Mouse (Mus musculus) MEL (cell line): ENCODE measurements at regions not wholly inside any gene's neighbourhood (a gene's known extent, or its start where the extent isn't known, plus 50 kb on each side); places are given as distances from the start of the nearest gene placed in this dataset.

Experiments used
- CTCF ChIP-seq, 3 experiments: IDR thresholded peaks in 2 of 3; conservative IDR thresholded peaks in 1 of 3; 2 replicates each; pipeline ENCODE4 v1.5.1; 2011 to 2012; ENCODE audit warnings: low read length in 3 of 3, low read depth in 2 of 3, mild to moderate bottlenecking in 2 of 3, improper control_type of control experiment in 1 of 3, inconsistent platforms in 1 of 3, mixed read lengths in 1 of 3, moderate library complexity in 1 of 3; ENCODE audit not compliant: control insufficient read depth in 1 of 3, insufficient read depth in 1 of 3, poor library complexity in 1 of 3, severe bottlenecking in 1 of 3
- E2F4 ChIP-seq: IDR thresholded peaks from 2 replicates; pipeline ENCODE4 v1.6.1; 2011; ENCODE audit warnings: low read depth, low read length, improper control_type of control experiment, borderline replicate concordance
- ELF1 ChIP-seq: IDR thresholded peaks from 2 replicates; pipeline ENCODE4 v1.6.1; 2014; ENCODE audit warnings: low read depth, mild to moderate bottlenecking, inconsistent platforms, low read length, improper control_type of control experiment, moderate library complexity
- EP300 ChIP-seq, 2 experiments: IDR thresholded peaks; 2 replicates each; pipeline ENCODE4 v1.6.1; 2011; ENCODE audit warnings: improper control_type of control experiment in 2 of 2, low read length in 2 of 2, low read depth in 1 of 2, mild to moderate bottlenecking in 1 of 2
- GATA1 ChIP-seq: IDR thresholded peaks from 2 replicates; pipeline ENCODE4 v1.6.1; 2011; ENCODE audit warnings: low read depth, low read length, improper control_type of control experiment
- MAX ChIP-seq: IDR thresholded peaks from 2 replicates; pipeline ENCODE4 v1.6.1; 2011; ENCODE audit warnings: low read length, improper control_type of control experiment
- POLR2A ChIP-seq, 2 experiments: IDR thresholded peaks; 2 replicates each; pipeline ENCODE4 v1.6.1; 2011 to 2012; ENCODE audit warnings: low read length in 2 of 2, mild to moderate bottlenecking in 2 of 2, control low read depth in 1 of 2, improper control_type of control experiment in 1 of 2, low read depth in 1 of 2, moderate library complexity in 1 of 2; ENCODE audit not compliant: control insufficient read depth in 1 of 2, insufficient read depth in 1 of 2, poor library complexity in 1 of 2
- TBP ChIP-seq: IDR thresholded peaks from 2 replicates; pipeline ENCODE4 v1.8.0; 2011; ENCODE audit warnings: low read depth, low read length, improper control_type of control experiment
- TCF12 ChIP-seq: IDR thresholded peaks from 2 replicates; pipeline ENCODE4 v1.6.1; 2014; ENCODE audit warnings: low read depth, mild to moderate bottlenecking, inconsistent platforms, low read length, improper control_type of control experiment, moderate library complexity
- UBTF ChIP-seq: IDR thresholded peaks from 2 replicates; pipeline ENCODE4 v1.6.1; 2012; ENCODE audit warnings: low read depth, mild to moderate bottlenecking, inconsistent platforms, low read length, improper control_type of control experiment, moderate library complexity, borderline replicate concordance; ENCODE audit not compliant: insufficient read depth
- USF1 ChIP-seq: IDR thresholded peaks from 2 replicates; pipeline ENCODE4 v1.6.1; 2014; ENCODE audit warnings: low read depth, mild to moderate bottlenecking, inconsistent platforms, low read length, improper control_type of control experiment, moderate library complexity

GRCm38 (mm10) chr13:82276001-82276400 lies 493.1 kb downstream of the Cetn3 start:
- TF ChIP-seq EP300 (IDR thresholded peaks at IDR 0.05; ENCODE audit: low read depth in 1 of 2, low read length in 2 of 2) (no peak), CTCF (IDR thresholded peaks at IDR 0.05 in 2 of 3, conservative IDR thresholded peaks at IDR 0.05 in 1 of 3; ENCODE audit: control insufficient read depth in 1 of 3, insufficient read depth in 1 of 3, low read depth in 2 of 3, low read length in 3 of 3, poor library complexity in 1 of 3, severe bottlenecking in 1 of 3) (no peak), TCF12 (no peak), UBTF (no peak), MAX (no peak), GATA1 (no peak), ELF1 (no peak), USF1 (no peak), POLR2A (IDR thresholded peaks at IDR 0.05; ENCODE audit: control insufficient read depth in 1 of 2, insufficient read depth in 1 of 2, low read depth in 1 of 2, low read length in 2 of 2, poor library complexity in 1 of 2) (no peak), E2F4 (no peak), TBP (no peak)
